ENCODE assay signal across 8 mouse cellular contexts in genomic region chr14:80215960-80216552, GRCm38 (mm10).
A peak's percentile ranks its signal among the peaks of the same experiment; 100 is the strongest.
DNase-seq lines count a peak whose midpoint lies in the region; ATAC-seq lines count a peak whose summit lies in the region.

No protein-coding gene starts in this region.

- peak; percentile 29 for DNase-seq in A20 (ENCODE audit: low read depth, low spot score)
- peak; percentile 36 to 44 for DNase-seq in adrenal gland, postnatal 4 days (ENCODE audit: low spot score in 2 of 2)
- peak; percentile 90 for DNase-seq in embryonic facial prominence, embryonic 14.5 days (ENCODE audit: low spot score)
- peak; percentile 43 for DNase-seq in liver, embryonic 11.5 days (ENCODE audit: low spot score)
- DNase-seq in urinary bladder, postnatal 4 days (ENCODE audit: low spot score in 2 of 2), result peak; percentile 48 to 67

- no peak overlapping the region for H3K4me2 ChIP-seq in embryonic facial prominence, embryonic 14.5 days (ENCODE audit: low read depth, low read length)
- H3K4me2 ChIP-seq in heart, embryonic 11.5 days, result no peak overlapping the region
- no peak overlapping the region for H3K4me2 ChIP-seq in kidney, embryonic 16.5 days (replicated peaks; ENCODE audit: low read depth, low read length)
- H3K4me2 ChIP-seq in liver, embryonic 11.5 days, result no peak overlapping the region
- no peak overlapping the region for H3K4me2 ChIP-seq in neural tube, embryonic 14.5 days (ENCODE audit: low read depth, low read length)

- no peak overlapping the region for H3K9ac ChIP-seq in embryonic facial prominence, embryonic 14.5 days (ENCODE audit: low read depth, low read length)
- H3K9ac ChIP-seq in heart, embryonic 11.5 days (ENCODE audit: low read depth, low read length), result no peak overlapping the region
- H3K9ac ChIP-seq in kidney, embryonic 16.5 days (replicated peaks; ENCODE audit: low read length), result no peak overlapping the region
- H3K9ac ChIP-seq in liver, embryonic 11.5 days (ENCODE audit: low read depth, low read length), result no peak overlapping the region
- H3K9ac ChIP-seq in neural tube, embryonic 14.5 days (replicated peaks; ENCODE audit: low read depth, low read length), result no peak overlapping the region

- H3K36me3 ChIP-seq in embryonic facial prominence, embryonic 14.5 days (ENCODE audit: control insufficient read depth, insufficient read depth, low read length), result no peaks in the 10 kb centered on the region
- no peaks in the 10 kb centered on the region for H3K36me3 ChIP-seq in heart, embryonic 11.5 days (ENCODE audit: control insufficient read depth, insufficient read depth, low read length)
- H3K36me3 ChIP-seq in kidney, embryonic 16.5 days (ENCODE audit: insufficient read depth, low read length), result no peaks in the 10 kb centered on the region
- no peaks in the 10 kb centered on the region for H3K36me3 ChIP-seq in liver, embryonic 11.5 days (ENCODE audit: control insufficient read depth, insufficient read depth, low read length)
- no peaks in the 10 kb centered on the region for H3K36me3 ChIP-seq in neural tube, embryonic 14.5 days (ENCODE audit: control insufficient read depth, insufficient read depth, low read length)

- 9% methylated on average over 6 of the region's 6 CpGs for WGBS in embryonic facial prominence, embryonic 14.5 days
- WGBS in heart, embryonic 11.5 days (ENCODE audit: insufficient replicate concordance), result 14% methylated on average over 6 of the region's 6 CpGs
- 11% methylated on average over 6 of the region's 6 CpGs for WGBS in kidney, embryonic 16.5 days
- WGBS in liver, embryonic 11.5 days, result 21% methylated on average over 6 of the region's 6 CpGs
- WGBS in neural tube, embryonic 14.5 days, result 16% methylated on average over 6 of the region's 6 CpGs

- ATAC-seq in embryonic facial prominence, embryonic 14.5 days (ENCODE audit: low read depth), result peak; percentile 62; the same call in 1 of the 2 replicates
- 0 out of 2 replicates have a peak, but pooled peaks have one; percentile 39 for ATAC-seq in heart, embryonic 11.5 days (replicated peaks; ENCODE audit: insufficient number of reproducible peaks, low FRiP score, low TSS enrichment)
- ATAC-seq in kidney, embryonic 16.5 days (ENCODE audit: low FRiP score, low TSS enrichment), result peak; percentile 89
- ATAC-seq in liver, embryonic 11.5 days (replicated peaks; ENCODE audit: low FRiP score), result peak; percentile 29; the same call in 1 of the 2 replicates
- peak; percentile 78 for ATAC-seq in neural tube, embryonic 14.5 days (ENCODE audit: low read depth)

- no peak overlapping the region for H3K4me3 ChIP-seq in embryonic facial prominence, embryonic 14.5 days (ENCODE audit: low read depth, low read length)
- no peak overlapping the region for H3K4me3 ChIP-seq in heart, embryonic 11.5 days (ENCODE audit: low read depth, low read length)
- no peak overlapping the region for H3K4me3 ChIP-seq in kidney, embryonic 16.5 days (ENCODE audit: low read length)
- no peak overlapping the region for H3K4me3 ChIP-seq in liver, embryonic 11.5 days (ENCODE audit: low read depth, low read length)
- H3K4me3 ChIP-seq in neural tube, embryonic 14.5 days (ENCODE audit: low read depth, low read length), result no peak overlapping the region

- no peaks in the 10 kb centered on the region for H3K27me3 ChIP-seq in embryonic facial prominence, embryonic 14.5 days (replicated peaks; ENCODE audit: control insufficient read depth, insufficient read depth, low read length)
- H3K27me3 ChIP-seq in heart, embryonic 11.5 days (ENCODE audit: control insufficient read depth, insufficient read depth, low read length), result no peaks in the 10 kb centered on the region
- no peaks in the 10 kb centered on the region; the same call in 1 of the 2 replicates for H3K27me3 ChIP-seq in kidney, embryonic 16.5 days (ENCODE audit: insufficient read depth, low read length)
- H3K27me3 ChIP-seq in liver, embryonic 11.5 days (replicated peaks; ENCODE audit: control insufficient read depth, insufficient read depth, low read length), result no peaks in the 10 kb centered on the region
- no peaks in the 10 kb centered on the region for H3K27me3 ChIP-seq in neural tube, embryonic 14.5 days (ENCODE audit: control insufficient read depth, insufficient read depth, low read length)

- no peaks in the 10 kb centered on the region for H3K4me1 ChIP-seq in embryonic facial prominence, embryonic 14.5 days (ENCODE audit: control insufficient read depth, insufficient read depth, low read length)
- H3K4me1 ChIP-seq in heart, embryonic 11.5 days (ENCODE audit: control insufficient read depth, insufficient read depth, low read length), result no peaks in the 10 kb centered on the region
- H3K4me1 ChIP-seq in kidney, embryonic 16.5 days (ENCODE audit: insufficient read depth, low read length), result no peaks in the 10 kb centered on the region
- H3K4me1 ChIP-seq in liver, embryonic 11.5 days (replicated peaks; ENCODE audit: control insufficient read depth, insufficient read depth, low read length), result no peaks in the 10 kb centered on the region
- H3K4me1 ChIP-seq in neural tube, embryonic 14.5 days (ENCODE audit: control insufficient read depth, insufficient read depth, low read length), result peaks cover 5% of the 10 kb centered on the region; the same call in 1 of the 2 replicates

- H3K27ac ChIP-seq in embryonic facial prominence, embryonic 14.5 days (replicated peaks; ENCODE audit: low read depth, low read length), result no peak overlapping the region
- H3K27ac ChIP-seq in heart, embryonic 11.5 days (ENCODE audit: low read depth, low read length), result no peak overlapping the region
- no peak overlapping the region for H3K27ac ChIP-seq in kidney, embryonic 16.5 days (ENCODE audit: low read length)
- no peak overlapping the region for H3K27ac ChIP-seq in liver, embryonic 11.5 days (ENCODE audit: low read depth, low read length)
- no peak overlapping the region for H3K27ac ChIP-seq in neural tube, embryonic 14.5 days (ENCODE audit: low read depth, low read length)

- H3K9me3 ChIP-seq in embryonic facial prominence, embryonic 14.5 days (ENCODE audit: control insufficient read depth, low read length), result no peaks in the 10 kb centered on the region
- no peaks in the 10 kb centered on the region for H3K9me3 ChIP-seq in heart, embryonic 11.5 days (replicated peaks; ENCODE audit: control insufficient read depth, low read length)
- H3K9me3 ChIP-seq in kidney, embryonic 16.5 days (ENCODE audit: low read length), result no peaks in the 10 kb centered on the region
- H3K9me3 ChIP-seq in liver, embryonic 11.5 days (ENCODE audit: control insufficient read depth, low read length), result no peaks in the 10 kb centered on the region
- H3K9me3 ChIP-seq in neural tube, embryonic 14.5 days (ENCODE audit: control insufficient read depth, low read length), result no peaks in the 10 kb centered on the region

Comparison
In these comparisons a context has a peak if more than half of its experiments do, and no peak if none do; other contexts are left out.
1. DNase-seq: peak in every context shown above with its lines; median percentile 90 in embryonic facial prominence, embryonic 14.5 days; 58 in urinary bladder, postnatal 4 days; 43 in liver, embryonic 11.5 days; 40 in adrenal gland, postnatal 4 days; 29 in A20.
2. ATAC-seq: peak in every context shown above with its lines; median percentile 89 in kidney, embryonic 16.5 days; 78 in neural tube, embryonic 14.5 days; 62 in embryonic facial prominence, embryonic 14.5 days; 39 in heart, embryonic 11.5 days; 29 in liver, embryonic 11.5 days.